Mouse (Mus musculus): ENCODE measurements around the gene Cpa4. TPM values are rescaled to one million over a fixed set of nuclear protein-coding genes. Genes with fewer than 3 reads are reported as not detected.

Cpa4 gene
- under 1 TPM; 0.17 to 0.39 (median 0.18) TPM for total RNA-seq (2022)

GRCm38 (mm10) chr6:30568069-30568468 lies at the start of gene Cpa4:
Cpa4 (plus strand) TSS chr6:30568369.
- DNase-seq (ENCODE audit: low spot score in 2 of 2), result no peak

GRCm38 (mm10) chr6:30520400-30520799 lies 47.8 kb upstream of the Cpa4 start:
- DNase-seq (ENCODE audit: low spot score in 2 of 2), result no peak

- DNase-seq (ENCODE audit: low spot score in 2 of 2), result no peak
These were observed 42.5 kb upstream of the Cpa4 start for GRCm38 (mm10) chr6:30525456-30526332.

GRCm38 (mm10) chr6:30526586-30527515 lies 41.3 kb upstream of the Cpa4 start:
- no peak for DNase-seq (ENCODE audit: low spot score in 2 of 2)

GRCm38 (mm10) chr6:30528800-30529199 lies 39.4 kb upstream of the Cpa4 start:
- DNase-seq (ENCODE audit: low spot score in 2 of 2), result no peak

- no peak for DNase-seq (ENCODE audit: low spot score in 2 of 2)
These were observed 32.8 kb upstream of the Cpa4 start for GRCm38 (mm10) chr6:30535340-30535739.

- DNase-seq (ENCODE audit: low spot score in 2 of 2), result no peak
These were observed 29.9 kb upstream of the Cpa4 start for GRCm38 (mm10) chr6:30538240-30538639.

GRCm38 (mm10) chr6:30538800-30539199 lies 29.4 kb upstream of the Cpa4 start:
- DNase-seq (ENCODE audit: low spot score in 2 of 2), result no peak

GRCm38 (mm10) chr6:30541009-30541799 lies 27.0 kb upstream of the Cpa4 start, which contains the start of gene Cpa2:
Cpa2 (plus strand) TSS chr6:30541582.
- DNase-seq (ENCODE audit: low spot score in 2 of 2), result no peak

- no peak for DNase-seq (ENCODE audit: low spot score in 2 of 2)
These were observed 25.9 kb upstream of the Cpa4 start for GRCm38 (mm10) chr6:30542277-30542676.

GRCm38 (mm10) chr6:30543077-30543476 lies 25.1 kb upstream of the Cpa4 start:
- no peak for DNase-seq (ENCODE audit: low spot score in 2 of 2)

- DNase-seq (ENCODE audit: low spot score in 2 of 2), result no peak
These were observed 24.3 kb upstream of the Cpa4 start for GRCm38 (mm10) chr6:30543851-30544250.

GRCm38 (mm10) chr6:30545689-30546088 lies 22.5 kb upstream of the Cpa4 start:
- DNase-seq (ENCODE audit: low spot score in 2 of 2), result no peak

- DNase-seq (ENCODE audit: low spot score in 2 of 2), result no peak
These were observed 21.4 kb upstream of the Cpa4 start for GRCm38 (mm10) chr6:30546571-30547273.

- DNase-seq (ENCODE audit: low spot score in 2 of 2), result no peak
These were observed 20.9 kb upstream of the Cpa4 start for GRCm38 (mm10) chr6:30547274-30547645.

GRCm38 (mm10) chr6:30547656-30548306 lies 20.4 kb upstream of the Cpa4 start:
- no peak for DNase-seq (ENCODE audit: low spot score in 2 of 2)

GRCm38 (mm10) chr6:30549231-30549761 lies 18.9 kb upstream of the Cpa4 start:
- no peak for DNase-seq (ENCODE audit: low spot score in 2 of 2)

GRCm38 (mm10) chr6:30550496-30551192 lies 17.5 kb upstream of the Cpa4 start:
- DNase-seq (ENCODE audit: low spot score in 2 of 2), result no peak

GRCm38 (mm10) chr6:30551193-30551515 lies 17.0 kb upstream of the Cpa4 start:
- DNase-seq (ENCODE audit: low spot score in 2 of 2), result no peak
